Mouse (Mus musculus) intestine, embryonic 16.5 days (tissue): ENCODE results near the gene Fryl. TPM values are rescaled to one million over a fixed set of nuclear protein-coding genes. Genes with fewer than 3 reads are reported as not detected.

Experiments
- ATAC-seq: fragments of 200-750 bp; cut with Nextera tagmentation; 2 replicates; pipeline ENCODE4 v1.8.0; 2017; ENCODE audit warnings: moderate TSS enrichment, moderate library complexity
- H3K27ac ChIP-seq: fragments of 300-500 bp; sonication (generic); 2 replicates; pipeline ENCODE4 v1.5.1; 2014; ENCODE audit warnings: mild to moderate bottlenecking, low read length
- H3K27me3 ChIP-seq: fragments of 300-500 bp; sonication (generic); replicated peaks from 2 replicates; pipeline ENCODE4 v1.6.1; 2014; ENCODE audit warnings: low read length, control low read depth, mixed read lengths; ENCODE audit not compliant: control insufficient read depth, insufficient read depth
- H3K36me3 ChIP-seq: fragments of 300-500 bp; sonication (generic); 2 replicates; pipeline ENCODE4 v1.6.1; 2014; ENCODE audit warnings: low read length, control low read depth; ENCODE audit not compliant: control insufficient read depth, insufficient read depth
- H3K4me1 ChIP-seq: fragments of 300-500 bp; sonication (generic); 2 replicates; pipeline ENCODE4 v1.6.1; 2014; ENCODE audit warnings: low read length, control low read depth, mixed read lengths; ENCODE audit not compliant: control insufficient read depth, insufficient read depth
- H3K4me2 ChIP-seq: fragments of 300-500 bp; sonication (generic); 2 replicates; pipeline ENCODE4 v1.6.1; 2014; ENCODE audit warnings: low read depth, low read length, control low read depth
- H3K4me3 ChIP-seq: fragments of 300-500 bp; sonication (generic); 2 replicates; pipeline ENCODE4 v1.5.1; 2014; ENCODE audit warnings: mild to moderate bottlenecking, low read length
- H3K9ac ChIP-seq: fragments of 300-500 bp; sonication (generic); 2 replicates; pipeline ENCODE4 v1.6.1; 2014; ENCODE audit warnings: low read depth, low read length
- H3K9me3 ChIP-seq: fragments of 300-500 bp; sonication (generic); 2 replicates; pipeline ENCODE4 v1.6.1; 2016; ENCODE audit warnings: low read length, control low read depth; ENCODE audit not compliant: control insufficient read depth
- WGBS: fragments of 180-500 bp; shearing (Covaris S2); extraction: QIAGEN DNeasy Blood & Tissue Kit; methylation state at CpG from one replicate; pipeline ENCODE4 v1.1.7; 2014; 5-methylcytosine and 5-hydroxymethylcytosine counted together
- polyA plus RNA-seq: library from polyadenylated mRNA; unstranded; fragments of >200 nt; fragmentation: Nextera tagmentation; extraction: Ambion mirVana; gene quantifications from 2 replicates; pipeline ENCODE4 v1.2.1, GENCODE M21; 2015

The Fryl gene
- polyA plus RNA-seq, 1 experiment from 2014 or later: 22.6 TPM

DNA sequence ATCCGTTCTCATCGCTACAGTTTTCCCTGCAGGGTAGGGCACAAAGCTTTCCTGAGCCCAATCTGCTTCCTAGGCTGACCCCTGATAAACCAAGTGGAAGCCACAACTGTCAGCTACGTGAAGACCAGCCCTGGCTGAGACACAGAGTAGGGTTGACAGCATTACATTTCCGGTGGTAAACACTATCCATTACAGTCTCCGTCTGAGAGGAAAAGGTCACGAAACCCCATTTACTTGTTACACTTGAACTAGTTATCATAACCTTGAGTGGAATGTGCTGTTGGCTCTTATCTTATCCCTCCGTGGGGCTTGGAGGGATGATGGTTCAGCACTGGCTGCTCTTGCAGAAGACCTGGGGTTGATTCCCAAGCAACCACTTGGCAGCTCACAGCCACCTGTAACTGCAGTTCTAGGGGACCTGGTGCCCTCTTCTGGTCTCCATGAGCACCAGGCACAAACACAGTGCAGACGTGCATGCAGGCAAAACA, 62.3 kb downstream of the Fryl start:
- H3K4me2 ChIP-seq: peak overlapping the region; percentile 34; the same call in 1 of the 2 replicates
- H3K9me3 ChIP-seq: peaks cover 4% of the 10 kb centered on the region
- peaks cover 20% of the 10 kb centered on the region for H3K4me1 ChIP-seq
- no peak overlapping the region for H3K4me3 ChIP-seq
- H3K27me3 ChIP-seq: no peaks in the 10 kb centered on the region
- WGBS: 50% methylated on average over 8 of the region's 8 CpGs
- no peak overlapping the region for H3K9ac ChIP-seq
- H3K27ac ChIP-seq: peak overlapping the region; percentile 61
- peak; percentile 32 for ATAC-seq
- no peaks in the 10 kb centered on the region; the same call in 1 of the 2 replicates for H3K36me3 ChIP-seq

- ATAC-seq: peak; percentile 70
- no peaks in the 10 kb centered on the region; the same call in 1 of the 2 replicates for H3K36me3 ChIP-seq
- H3K9me3 ChIP-seq: peaks cover 1% of the 10 kb centered on the region
- H3K4me3 ChIP-seq: no peak overlapping the region
- peak overlapping the region; percentile 61 for H3K27ac ChIP-seq
- H3K4me1 ChIP-seq: peaks cover 25% of the 10 kb centered on the region
- no peaks in the 10 kb centered on the region for H3K27me3 ChIP-seq
- WGBS: 37% methylated on average over 10 of the region's 10 CpGs
- H3K9ac ChIP-seq: no peak overlapping the region
- H3K4me2 ChIP-seq: peak overlapping the region; percentile 34; the same call in 1 of the 2 replicates
Observed at GRCm38 (mm10) chr5:73193627-73194026, 62.8 kb downstream of the Fryl start.

DNA sequence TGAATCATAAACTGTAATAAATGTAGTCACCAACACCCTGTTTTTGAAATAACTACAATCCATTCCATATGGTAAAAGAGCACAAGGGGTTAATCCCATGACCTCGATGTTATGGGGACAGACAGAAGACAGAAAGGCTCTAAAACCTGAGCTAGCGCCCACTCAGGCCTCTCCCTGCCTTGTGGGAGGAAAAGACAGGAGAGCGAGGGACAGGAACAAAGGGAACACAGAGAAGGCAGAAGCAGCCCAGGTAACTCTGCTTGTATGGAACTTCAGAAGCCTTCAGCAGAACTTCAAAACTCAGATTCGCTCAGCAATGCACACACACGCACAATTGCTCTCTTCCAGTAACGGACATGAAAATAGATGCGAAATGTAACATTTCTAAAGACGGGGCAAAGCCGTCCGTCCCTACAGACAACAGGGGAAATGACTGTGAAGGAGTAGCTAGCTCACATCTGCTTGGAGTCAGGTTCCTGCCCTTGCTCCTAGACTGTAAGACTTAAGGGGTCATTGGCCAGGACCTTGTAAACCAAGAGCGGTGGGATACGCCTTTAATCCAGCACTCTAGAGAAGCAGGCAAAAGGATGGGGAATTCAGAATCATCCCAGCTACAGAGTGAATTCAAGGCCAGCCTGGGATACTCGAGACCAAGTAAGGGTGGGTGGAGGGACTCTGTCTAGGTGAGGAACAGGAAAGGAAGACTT, 63.4 kb downstream of the Fryl start:
- no peak for ATAC-seq
- no peak overlapping the region for H3K4me3 ChIP-seq
- no peaks in the 10 kb centered on the region for H3K27me3 ChIP-seq
- H3K4me2 ChIP-seq: peak overlapping the region; percentile 13; the same call in 1 of the 2 replicates
- no peak overlapping the region for H3K9ac ChIP-seq
- H3K9me3 ChIP-seq: no peaks in the 10 kb centered on the region
- H3K36me3 ChIP-seq: no peaks in the 10 kb centered on the region
- H3K4me1 ChIP-seq: peaks cover 26% of the 10 kb centered on the region
- WGBS: 73% methylated on average over 13 of the region's 13 CpGs
- peak overlapping the region; percentile 61 for H3K27ac ChIP-seq

DNA sequence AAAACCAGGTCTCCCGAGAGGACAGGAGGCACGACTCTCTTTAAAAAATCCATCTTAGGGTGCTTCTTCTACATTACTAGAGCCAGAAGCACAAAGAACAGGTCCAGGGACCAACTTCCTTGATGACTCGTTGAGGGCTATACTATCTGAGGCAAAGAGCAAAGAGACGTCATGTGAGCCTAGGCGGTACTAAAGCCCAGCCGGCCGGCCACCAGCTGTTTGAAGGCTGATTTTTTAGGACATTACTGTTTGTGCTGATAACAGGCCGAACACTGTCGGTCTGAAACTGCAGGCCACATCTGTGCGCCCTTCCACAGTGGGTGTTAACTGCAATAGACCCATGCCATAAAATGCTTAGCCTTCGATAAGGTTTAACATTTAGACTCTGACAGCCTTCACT, 64.7 kb downstream of the Fryl start:
- Histone ChIP-seq H3K36me3 (no peaks in the 10 kb centered on the region), H3K9me3 (no peaks in the 10 kb centered on the region), H3K9ac (no peak overlapping the region), H3K4me2 (no peak overlapping the region), H3K27me3 (no peaks in the 10 kb centered on the region), H3K4me1 (peaks cover 24% of the 10 kb centered on the region), H3K27ac (peak overlapping the region; percentile 68; the same call in 1 of the 2 replicates), H3K4me3 (peak overlapping the region; percentile 15; the same call in 1 of the 2 replicates)
- 51% methylated on average over 11 of the region's 11 CpGs for WGBS
- ATAC-seq: peak; percentile 78

- H3K4me2 ChIP-seq: peak overlapping the region; percentile 35
- peak overlapping the region; percentile 88 for H3K27ac ChIP-seq
- peak; percentile 41 for ATAC-seq
- H3K4me1 ChIP-seq: peaks cover 24% of the 10 kb centered on the region
- 66% methylated on average over 5 of the region's 5 CpGs for WGBS
- no peaks in the 10 kb centered on the region for H3K27me3 ChIP-seq
- peak overlapping the region; percentile 35 for H3K4me3 ChIP-seq
- H3K9me3 ChIP-seq: no peaks in the 10 kb centered on the region
- no peaks in the 10 kb centered on the region for H3K36me3 ChIP-seq
- peak overlapping the region; percentile 41; the same call in 1 of the 2 replicates for H3K9ac ChIP-seq
Observed at GRCm38 (mm10) chr5:73190164-73190563, 66.3 kb downstream of the Fryl start.

DNA sequence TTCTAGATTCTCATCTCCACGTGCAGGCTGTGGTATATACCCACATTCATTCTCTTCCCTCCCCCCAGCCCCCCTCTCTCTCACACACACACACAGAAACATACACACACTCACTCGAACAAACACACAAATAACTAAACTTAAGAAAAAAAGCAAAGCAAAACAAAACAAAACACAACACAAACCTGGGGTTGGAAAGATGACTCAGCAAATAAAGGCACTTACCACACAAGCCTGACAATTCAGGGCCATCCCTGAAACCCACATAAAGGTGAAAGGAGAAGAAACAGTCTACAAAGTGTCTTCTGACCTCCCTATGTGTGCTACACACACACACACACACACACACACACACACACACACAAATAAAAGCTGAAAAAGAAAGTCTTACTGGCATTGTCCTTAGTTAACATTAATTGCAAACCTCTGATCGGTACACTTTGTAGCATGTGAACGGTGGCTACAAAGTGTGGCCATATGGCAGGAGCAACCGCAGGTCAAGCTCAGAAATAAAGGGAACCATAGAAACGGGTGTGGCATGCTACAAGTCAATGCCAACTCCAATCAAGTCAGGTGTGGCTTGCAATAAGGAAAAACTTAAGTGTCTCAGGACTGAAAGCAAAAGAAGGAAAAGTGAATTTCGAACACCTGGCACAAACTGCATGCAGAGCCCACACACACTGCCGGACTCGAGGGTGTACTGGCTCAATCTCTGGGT, 66.8 kb downstream of the Fryl start:
- Histone ChIP-seq H3K4me3 (peak overlapping the region; percentile 35), H3K27ac (peak overlapping the region; percentile 88)

GRCm38 (mm10) chr5:73188576-73188975, 67.8 kb downstream of the Fryl start:
- Histone ChIP-seq H3K4me3 (no peak overlapping the region), H3K9me3 (no peaks in the 10 kb centered on the region), H3K4me2 (no peak overlapping the region), H3K9ac (no peak overlapping the region), H3K4me1 (peaks cover 19% of the 10 kb centered on the region), H3K27me3 (no peaks in the 10 kb centered on the region), H3K27ac (peak overlapping the region; percentile 13; the same call in 1 of the 2 replicates), H3K36me3 (no peaks in the 10 kb centered on the region)
- no peak for ATAC-seq
- 72% methylated on average over 7 of the region's 7 CpGs for WGBS

More for the DNA sequence above, 66.8 kb downstream of the Fryl start:
- H3K9ac ChIP-seq: peak overlapping the region; percentile 41; the same call in 1 of the 2 replicates
- 62% methylated on average over 9 of the region's 9 CpGs for WGBS
- peak overlapping the region; percentile 35 for H3K4me2 ChIP-seq
- H3K4me1 ChIP-seq: peaks cover 23% of the 10 kb centered on the region
- H3K27me3 ChIP-seq: no peaks in the 10 kb centered on the region
- H3K9me3 ChIP-seq: no peaks in the 10 kb centered on the region
- H3K36me3 ChIP-seq: no peaks in the 10 kb centered on the region
- ATAC-seq: peak; percentile 72

GRCm38 (mm10) chr5:73188164-73188563, 68.3 kb downstream of the Fryl start:
- Histone ChIP-seq H3K27ac (peak overlapping the region; percentile 13; the same call in 1 of the 2 replicates), H3K4me1 (peaks cover 18% of the 10 kb centered on the region), H3K4me2 (no peak overlapping the region), H3K9ac (no peak overlapping the region), H3K27me3 (no peaks in the 10 kb centered on the region), H3K36me3 (no peaks in the 10 kb centered on the region), H3K9me3 (no peaks in the 10 kb centered on the region), H3K4me3 (no peak overlapping the region)
- ATAC-seq: no peak
- 52% methylated on average over 5 of the region's 5 CpGs for WGBS

DNA sequence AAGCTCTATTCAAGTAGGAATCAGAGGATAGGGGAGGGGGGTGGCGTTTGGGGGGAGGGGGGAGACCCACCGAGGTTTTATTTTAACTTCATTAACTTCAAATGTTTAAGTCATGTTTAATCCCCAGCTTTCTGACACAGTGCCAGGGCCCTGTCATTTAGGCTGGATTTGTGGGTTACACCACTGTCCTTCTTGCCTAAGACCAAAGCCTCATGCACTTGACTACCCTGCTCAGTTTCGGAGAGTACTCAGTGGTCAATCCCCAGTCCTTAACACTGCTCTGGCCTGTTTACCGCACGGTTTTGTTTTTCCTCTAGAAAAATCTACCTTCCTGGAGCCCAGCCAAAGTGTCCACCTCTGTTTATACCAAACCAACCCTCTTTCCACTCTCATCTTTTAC, 69.5 kb downstream of the Fryl start:
- Histone ChIP-seq H3K4me2 (no peak overlapping the region), H3K27me3 (no peaks in the 10 kb centered on the region), H3K9me3 (no peaks in the 10 kb centered on the region), H3K9ac (no peak overlapping the region), H3K4me3 (no peak overlapping the region), H3K27ac (no peak overlapping the region), H3K36me3 (no peaks in the 10 kb centered on the region), H3K4me1 (peaks cover 14% of the 10 kb centered on the region)
- 82% methylated on average over 5 of the region's 5 CpGs for WGBS
- ATAC-seq: no peak
